Mouse (Mus musculus) CH12.LX (cell line): ENCODE data around the gene Hspa12a. TPM values are rescaled to one million over a fixed set of nuclear protein-coding genes. Genes with fewer than 3 reads are reported as not detected.

Experiments used
- DNase-seq: peaks from one replicate; pipeline ENCODE4 v3.0.0-alpha.2; 2013; ENCODE audit errors: extremely low read depth
- H3K27ac ChIP-seq: 2 replicates; pipeline ENCODE4 v1.5.1; 2012; ENCODE audit warnings: low read depth, mild to moderate bottlenecking, control low read depth, moderate library complexity; ENCODE audit not compliant: insufficient read depth
- H3K27me3 ChIP-seq: replicated peaks from 2 replicates; pipeline ENCODE3; 2012; ENCODE audit warnings: inconsistent platforms
- H3K36me3 ChIP-seq, 2 experiments: replicated peaks in 1 of 2; 2 replicates each; pipeline versions ENCODE3 to v1.6.1; 2012; ENCODE audit warnings: inconsistent platforms in 1 of 2, low read length in 1 of 2, mild to moderate bottlenecking in 1 of 2, mixed read lengths in 1 of 2, moderate library complexity in 1 of 2; ENCODE audit not compliant: control insufficient read depth in 1 of 2, insufficient read depth in 1 of 2
- H3K4me1 ChIP-seq, 2 experiments: 2 replicates each; pipeline ENCODE4 v1.6.1; 2012; ENCODE audit warnings: inconsistent platforms in 1 of 2, moderate library complexity in 1 of 2; ENCODE audit not compliant: insufficient read depth in 2 of 2, control insufficient read depth in 1 of 2
- H3K4me2 ChIP-seq: 2 replicates; pipeline ENCODE4 v1.6.1; 2012; ENCODE audit warnings: low read depth, mild to moderate bottlenecking, control low read depth; ENCODE audit not compliant: poor library complexity, insufficient read depth, severe bottlenecking
- H3K4me3 ChIP-seq, 3 experiments: fragments of 150-350 bp in 1 of 3; sonication (generic) in 1 of 3; replicated peaks in 1 of 3; 2 replicates each; pipeline versions ENCODE3 to v1.5.1; 2011 to 2012; ENCODE audit warnings: low read depth in 2 of 3, low read length in 2 of 3, mild to moderate bottlenecking in 2 of 3, moderate library complexity in 2 of 3, control low read depth in 1 of 3, improper control_type of control experiment in 1 of 3, inconsistent platforms in 1 of 3, mixed read lengths in 1 of 3; ENCODE audit not compliant: poor library complexity in 1 of 3
- H3K79me2 ChIP-seq: replicated peaks from 2 replicates; pipeline ENCODE4 v1.6.1; 2012; ENCODE audit warnings: mild to moderate bottlenecking, moderate library complexity; ENCODE audit not compliant: control insufficient read depth, poor library complexity, insufficient read depth, severe bottlenecking; ENCODE audit errors: extremely low read depth
- H3K9ac ChIP-seq: 2 replicates; pipeline ENCODE4 v1.6.1; 2012; ENCODE audit warnings: low read depth, mild to moderate bottlenecking, control low read depth, moderate library complexity; ENCODE audit not compliant: insufficient read depth
- H3K9me3 ChIP-seq: replicated peaks from 2 replicates; pipeline ENCODE3; 2012; ENCODE audit warnings: low read length, inconsistent platforms, mixed read lengths
- BHLHE40 ChIP-seq: IDR thresholded peaks from 2 replicates; pipeline ENCODE4 v1.6.1; 2011; ENCODE audit warnings: mild to moderate bottlenecking, low read depth, low read length, improper control_type of control experiment
- CHD1 ChIP-seq: IDR thresholded peaks from 2 replicates; pipeline ENCODE4 v1.6.1; 2012; ENCODE audit warnings: low read depth, low read length, improper control_type of control experiment, inconsistent platforms
- E2F4 ChIP-seq: IDR thresholded peaks from 2 replicates; pipeline ENCODE4 v1.6.1; 2011; ENCODE audit warnings: low read depth, low read length, improper control_type of control experiment; ENCODE audit not compliant: insufficient replicate concordance
- ELF1 ChIP-seq: IDR thresholded peaks from 2 replicates; pipeline ENCODE4 v1.6.1; 2014; ENCODE audit warnings: low read depth, mild to moderate bottlenecking, inconsistent platforms, low read length, improper control_type of control experiment
- EP300 ChIP-seq: IDR thresholded peaks from 2 replicates; pipeline ENCODE4 v1.6.1; 2011; ENCODE audit warnings: low read length, improper control_type of control experiment
- ETS1 ChIP-seq: conservative IDR thresholded peaks from 2 replicates; pipeline ENCODE4 v1.6.1; 2012; ENCODE audit warnings: low read depth, mild to moderate bottlenecking, inconsistent platforms, low read length, improper control_type of control experiment, moderate library complexity
- IRF4 ChIP-seq: IDR thresholded peaks from 2 replicates; pipeline ENCODE4 v1.6.1; 2014; ENCODE audit warnings: low read depth, mild to moderate bottlenecking, inconsistent platforms, low read length, improper control_type of control experiment
- JUN ChIP-seq: IDR thresholded peaks from 2 replicates; pipeline ENCODE4 v1.6.1; 2011; ENCODE audit warnings: low read depth, mild to moderate bottlenecking, low read length, improper control_type of control experiment, moderate library complexity; ENCODE audit not compliant: insufficient read depth
- MAZ ChIP-seq: IDR thresholded peaks from 2 replicates; pipeline ENCODE4 v1.6.1; 2012; ENCODE audit warnings: low read depth, mild to moderate bottlenecking, inconsistent platforms, low read length, improper control_type of control experiment, moderate library complexity
- MXI1 ChIP-seq: IDR thresholded peaks from 2 replicates; pipeline ENCODE4 v1.6.1; 2011; ENCODE audit warnings: mild to moderate bottlenecking, low read depth, low read length, improper control_type of control experiment
- MYC ChIP-seq: IDR thresholded peaks from 2 replicates; pipeline ENCODE4 v1.6.1; 2011; ENCODE audit warnings: low read depth, mild to moderate bottlenecking, improper control_type of control experiment, low read length
- PAX5 ChIP-seq: IDR thresholded peaks from 2 replicates; pipeline ENCODE4 v1.6.1; 2012; ENCODE audit warnings: low read length, inconsistent platforms, mixed read lengths
- POLR2A ChIP-seq: IDR thresholded peaks from 2 replicates; pipeline ENCODE4 v1.6.1; 2011; ENCODE audit warnings: low read depth, mild to moderate bottlenecking, improper control_type of control experiment, low read length
- RAD21 ChIP-seq: IDR thresholded peaks from 2 replicates; pipeline ENCODE4 v1.6.1; 2011; ENCODE audit warnings: low read depth, mild to moderate bottlenecking, low read length, improper control_type of control experiment, moderate library complexity
- RCOR1 ChIP-seq: conservative IDR thresholded peaks from 2 replicates; pipeline ENCODE4 v1.6.1; 2012; ENCODE audit warnings: low read depth, mild to moderate bottlenecking, inconsistent platforms, low read length, improper control_type of control experiment
- SIN3A ChIP-seq: IDR thresholded peaks from 2 replicates; pipeline ENCODE4 v1.6.1; 2012; ENCODE audit warnings: low read length, improper control_type of control experiment, inconsistent platforms
- SMC3 ChIP-seq: IDR thresholded peaks from 2 replicates; pipeline ENCODE4 v1.6.1; 2011; ENCODE audit warnings: low read depth, low read length, improper control_type of control experiment
- TBP ChIP-seq: conservative IDR thresholded peaks from 2 replicates; pipeline ENCODE4 v1.6.1; 2011; ENCODE audit warnings: low read depth, low read length, improper control_type of control experiment
- TCF12 ChIP-seq: IDR thresholded peaks from 2 replicates; pipeline ENCODE4 v1.6.1; 2014; ENCODE audit warnings: low read depth, mild to moderate bottlenecking, inconsistent platforms, low read length, improper control_type of control experiment
- USF1 ChIP-seq: IDR thresholded peaks from 2 replicates; pipeline ENCODE4 v1.6.1; 2014; ENCODE audit warnings: low read depth, mild to moderate bottlenecking, inconsistent platforms, low read length, improper control_type of control experiment
- ZC3H11A ChIP-seq: IDR thresholded peaks from 2 replicates; pipeline ENCODE4 v1.6.1; 2012; ENCODE audit warnings: low read depth, mild to moderate bottlenecking, inconsistent platforms, low read length, improper control_type of control experiment
- ZKSCAN1 ChIP-seq: IDR thresholded peaks from 2 replicates; pipeline ENCODE4 v1.6.1; 2012; ENCODE audit warnings: low read depth, inconsistent platforms, low read length, improper control_type of control experiment, borderline replicate concordance
- dilution Hi-C: fragments of 300-500 bp; cut with MboI; formaldehyde crosslinking; loops from 2 replicates; pipeline ENCODE4 v1.14.3; 2020; ENCODE audit warnings: low sequenced_read_pairs; ENCODE audit not compliant: extremely low pct_unique_long_range_greater_than_20kb, extremely low pct_ligation_motif_present
- in situ Hi-C: fragments of 300-500 bp; cut with MboI; formaldehyde crosslinking; loops from 3 replicates; pipeline ENCODE4 v1.14.3; 2019; ENCODE audit warnings: low sequenced_read_pairs, low pct_ligation_motif_present, low pct_unique_long_range_greater_than_20kb, mixed read lengths
- polyA plus RNA-seq: library from polyadenylated mRNA; unstranded; fragments of >175 nt; gene quantifications from 2 replicates; pipeline ENCODE4 v1.2.1, GENCODE M21; 2012; ENCODE audit warnings: low read depth; ENCODE audit not compliant: insufficient read length
- total RNA-seq, 2 experiments: library from RNA; depleted of rRNA; stranded (reverse); fragments of 300-350 nt in 1 of 2; fragments of >200 nt in 1 of 2; gene quantifications; 2 replicates each; pipeline ENCODE4 v1.2.3; 2012 to 2014

The Hspa12a gene
- total and polyA plus RNA-seq, 3 experiments, result 1.4 to 1.9 (median 1.4) TPM

DNA sequence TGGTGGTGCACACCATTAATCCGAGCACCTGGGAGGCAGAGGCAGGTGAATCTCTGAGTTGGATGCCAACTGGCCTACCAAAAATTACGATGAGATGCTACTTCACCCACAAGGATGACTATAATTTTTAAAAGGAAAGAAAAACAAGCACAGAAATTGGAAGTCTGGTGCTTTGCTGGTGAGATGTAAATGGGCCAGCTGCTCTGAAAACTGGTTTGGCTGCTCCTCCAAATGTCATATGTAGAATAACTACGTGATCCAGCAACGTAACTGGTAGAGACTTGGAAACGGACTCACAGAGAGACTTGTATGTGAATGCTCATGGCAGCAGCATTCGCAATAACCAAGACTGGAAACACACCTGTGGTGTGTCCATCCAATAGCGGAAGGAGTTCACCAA, 113.3 kb downstream of the Hspa12a start:
- in situ Hi-C loops, result no loop called here
- no peak for TF ChIP-seq EP300
- TF ChIP-seq USF1, result no peak
- TF ChIP-seq E2F4, result no peak
- no peak for TF ChIP-seq SIN3A
- TF ChIP-seq ZKSCAN1, result no peak
- TF ChIP-seq PAX5, result no peak
- TF ChIP-seq POLR2A, result no peak
- no peak for TF ChIP-seq MAZ
- TF ChIP-seq ELF1, result no peak
- no peak for TF ChIP-seq CHD1
- TF ChIP-seq SMC3, result no peak
- TF ChIP-seq MXI1, result no peak
- TF ChIP-seq BHLHE40, result no peak
- no peak for TF ChIP-seq JUN
- TF ChIP-seq IRF4, result no peak
- no peak for TF ChIP-seq TBP
- TF ChIP-seq MYC, result no peak
- TF ChIP-seq ZC3H11A, result no peak
- TF ChIP-seq TCF12, result no peak
- no peak for DNase-seq
- no peak overlapping the region for H3K4me2 ChIP-seq
- dilution Hi-C loops, result no loop called here
- H3K9ac ChIP-seq, result no peak overlapping the region
- H3K27ac ChIP-seq, result no peak overlapping the region
- no peaks in the 10 kb centered on the region for H3K79me2 ChIP-seq
- no peaks in the 10 kb centered on the region for H3K9me3 ChIP-seq
- peaks cover 20 to 64% of the 10 kb centered on the region in 2 experiments for H3K4me1 ChIP-seq
- H3K27me3 ChIP-seq, result no peaks in the 10 kb centered on the region
- no peak overlapping the region for H3K4me3 ChIP-seq
- H3K36me3 ChIP-seq, result no peaks in the 10 kb centered on the region

DNA sequence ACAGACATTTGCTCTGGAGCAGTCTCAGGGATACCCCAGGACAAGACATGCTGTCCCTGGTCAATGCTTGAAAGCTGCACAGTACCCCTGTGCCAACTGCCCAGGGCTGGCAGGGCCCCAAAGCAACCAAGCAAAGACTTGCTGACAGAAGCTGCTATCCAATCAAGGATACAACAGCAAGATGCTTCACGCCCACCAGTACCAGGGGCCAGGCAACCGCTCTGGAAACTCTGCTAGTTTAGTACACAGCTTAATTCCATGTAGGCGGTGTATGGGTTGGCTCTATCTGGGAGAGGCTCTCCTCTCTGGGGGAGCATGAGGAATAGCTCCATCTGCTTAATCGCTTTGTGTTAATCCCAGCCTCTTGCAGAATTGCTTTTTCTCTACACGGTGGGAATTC, 113.9 kb downstream of the Hspa12a start:
- Histone ChIP-seq H3K4me2 (no peak overlapping the region), H3K9ac (no peak overlapping the region), H3K4me1 (peaks cover 18 to 60% of the 10 kb centered on the region in 2 experiments), H3K79me2 (no peaks in the 10 kb centered on the region), H3K4me3 (no peak overlapping the region), H3K36me3 (no peaks in the 10 kb centered on the region), H3K27ac (no peak overlapping the region), H3K27me3 (no peaks in the 10 kb centered on the region), H3K9me3 (no peaks in the 10 kb centered on the region)
- no peak for TF ChIP-seq ETS1
- TF ChIP-seq RCOR1, result no peak
- no peak for TF ChIP-seq EP300
- TF ChIP-seq RAD21, result no peak
- dilution Hi-C loops, result no loop called here
- no peak for DNase-seq
- in situ Hi-C loops, result no loop called here
